Mouse (Mus musculus) layer of hippocampus, postnatal 14 days (tissue): ENCODE data around the gene Gsto2. TPM values are rescaled to one million over a fixed set of nuclear protein-coding genes. Genes with fewer than 3 reads are reported as not detected.

Experiments used
- DNase-seq, 2 experiments: peaks; one replicate each; pipeline ENCODE4 v3.0.0; 2021 to 2022; ENCODE audit warnings: low spot score in 2 of 2, mixed read lengths in 1 of 2
- total RNA-seq, 2 experiments: library from RNA; stranded (reverse); gene quantifications; 2 replicates each; pipeline ENCODE4 v1.2.3; 2021

Gsto2 gene
- total RNA-seq, 2 experiments from 2014 or later: 1.8 to 3.0 TPM

DNA sequence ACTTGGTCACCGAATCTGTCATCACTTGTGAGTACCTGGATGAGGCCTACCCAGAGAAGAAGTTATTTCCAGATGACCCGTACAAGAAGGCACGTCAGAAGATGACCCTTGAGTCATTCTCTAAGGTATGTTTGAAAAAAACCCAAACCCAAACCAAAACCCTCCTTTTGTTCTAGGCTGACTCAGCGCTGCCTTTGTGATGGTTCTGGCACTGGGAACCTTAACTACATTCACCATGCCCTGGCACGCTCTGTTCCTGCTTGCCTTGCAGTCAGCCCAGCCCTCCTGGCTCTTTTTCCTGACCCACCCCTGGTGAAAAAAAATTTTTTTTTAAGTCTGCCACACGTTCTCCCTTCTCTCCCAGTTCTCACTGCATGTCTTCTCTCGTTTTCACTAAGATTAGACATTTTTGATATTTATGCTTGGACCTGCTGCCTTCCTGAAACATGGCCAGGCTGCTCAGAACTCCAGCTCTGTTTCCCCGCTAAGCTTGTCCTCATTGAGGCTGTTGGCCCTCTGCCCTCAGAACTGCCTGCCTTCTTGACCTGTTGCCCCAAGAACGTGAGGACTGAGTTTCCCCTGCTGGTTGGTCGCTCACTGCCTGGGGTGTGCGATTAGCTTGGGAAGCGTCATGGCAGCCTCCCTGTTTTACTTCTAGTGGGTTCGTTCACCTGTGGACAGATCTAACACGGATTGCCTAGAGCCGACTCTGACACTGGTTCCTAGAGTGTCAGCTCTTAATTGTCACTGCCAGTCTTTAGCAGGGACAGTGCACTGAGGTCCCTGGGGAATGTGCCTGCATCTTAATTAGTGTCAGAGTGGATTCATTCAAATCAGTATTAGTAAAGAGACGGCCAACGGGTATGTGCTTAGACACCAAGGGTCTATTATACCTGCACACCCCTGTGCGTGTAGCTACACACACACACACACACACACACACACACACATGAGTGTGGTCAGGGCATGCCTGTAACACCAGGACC lies 7.1 kb upstream of the Gsto2 start:
- DNase-seq: no peak

DNA sequence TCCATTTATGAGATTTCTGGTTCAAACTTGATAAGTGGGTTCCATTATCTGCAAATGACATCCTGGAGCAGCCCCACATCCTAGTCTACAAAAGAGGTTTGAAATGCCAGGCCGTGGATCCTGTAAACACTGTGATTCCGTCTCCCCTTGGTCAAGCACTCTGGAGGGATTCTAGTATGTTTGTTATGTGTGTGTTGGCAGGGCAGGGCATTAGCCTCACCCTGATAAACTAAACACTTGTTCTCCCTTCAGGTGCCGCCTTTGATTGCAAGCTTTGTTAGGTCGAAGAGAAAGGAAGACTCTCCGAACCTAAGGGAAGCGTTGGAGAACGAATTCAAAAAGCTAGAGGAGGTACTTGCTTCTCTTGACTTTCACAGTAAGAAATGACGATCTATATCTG lies 6.2 kb upstream of the Gsto2 start:
- no peak for DNase-seq

- no peak for DNase-seq
These were observed 2.8 kb upstream of the Gsto2 start for GRCm38 (mm10) chr19:47862581-47862980.

GRCm38 (mm10) chr19:47864051-47864450 lies 1.3 kb upstream of the Gsto2 start:
- no peak for DNase-seq

- DNase-seq: no peak
These were observed 613 bp upstream of the Gsto2 start for GRCm38 (mm10) chr19:47864721-47865120.

GRCm38 (mm10) chr19:47867628-47868175 lies 2.4 kb downstream of the Gsto2 start:
- no peak for DNase-seq

GRCm38 (mm10) chr19:47868951-47869350 lies 3.6 kb downstream of the Gsto2 start:
- DNase-seq: no peak

GRCm38 (mm10) chr19:47869516-47869915 lies 4.2 kb downstream of the Gsto2 start:
- no peak for DNase-seq

DNA sequence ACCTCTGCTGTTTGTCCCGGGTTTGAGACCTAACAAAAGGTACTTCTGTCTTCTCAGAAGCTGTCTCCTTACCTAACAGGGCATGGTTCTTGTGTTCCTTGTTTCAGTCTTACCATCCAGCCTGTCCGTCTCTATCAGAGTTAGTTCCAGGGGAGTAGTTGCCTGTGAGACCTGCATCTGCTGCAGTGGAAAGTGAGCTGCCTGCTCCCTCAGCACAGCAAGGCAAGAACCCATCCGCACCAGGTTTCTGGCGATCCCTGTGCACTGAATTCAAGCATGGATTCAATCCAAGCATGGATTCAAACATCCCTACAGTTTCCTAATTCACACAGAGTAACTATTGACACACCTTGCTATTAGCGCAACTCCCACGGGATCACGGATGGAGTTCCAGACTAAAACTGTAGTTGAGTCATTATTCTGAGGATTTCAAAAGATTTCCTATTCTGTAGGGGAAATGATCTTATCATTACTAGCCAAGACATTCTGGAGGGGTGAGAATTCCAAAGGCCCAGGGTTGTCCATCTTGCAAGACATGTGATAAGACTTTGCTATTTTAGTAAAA lies 4.8 kb downstream of the Gsto2 start:
- DNase-seq: no peak

DNA sequence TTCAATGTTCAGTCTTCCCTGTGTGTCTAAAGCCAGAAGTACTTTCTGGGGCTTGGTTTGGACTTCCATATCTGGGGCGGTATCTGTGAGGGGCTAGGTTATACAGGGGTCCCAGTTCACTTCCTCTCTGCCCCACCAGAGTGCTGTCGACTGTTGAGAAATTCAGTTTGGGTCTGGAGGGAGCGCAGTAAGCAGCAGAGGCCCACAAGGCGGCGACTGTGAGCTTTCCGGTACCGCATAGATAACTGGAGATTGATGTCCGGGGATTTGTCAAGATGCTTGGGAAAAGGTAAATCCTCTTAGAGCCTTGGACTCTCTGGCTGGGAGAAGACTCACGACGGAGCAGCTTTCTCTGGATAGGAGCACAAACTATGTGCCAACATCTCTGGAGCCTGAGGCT lies 6.2 kb downstream of the Gsto2 start:
- no peak for DNase-seq

GRCm38 (mm10) chr19:47876252-47876651 lies 10.9 kb downstream of the Gsto2 start:
- no peak for DNase-seq

- DNase-seq: no peak
These were observed 16.2 kb downstream of the Gsto2 start for GRCm38 (mm10) chr19:47881538-47881937.

DNA sequence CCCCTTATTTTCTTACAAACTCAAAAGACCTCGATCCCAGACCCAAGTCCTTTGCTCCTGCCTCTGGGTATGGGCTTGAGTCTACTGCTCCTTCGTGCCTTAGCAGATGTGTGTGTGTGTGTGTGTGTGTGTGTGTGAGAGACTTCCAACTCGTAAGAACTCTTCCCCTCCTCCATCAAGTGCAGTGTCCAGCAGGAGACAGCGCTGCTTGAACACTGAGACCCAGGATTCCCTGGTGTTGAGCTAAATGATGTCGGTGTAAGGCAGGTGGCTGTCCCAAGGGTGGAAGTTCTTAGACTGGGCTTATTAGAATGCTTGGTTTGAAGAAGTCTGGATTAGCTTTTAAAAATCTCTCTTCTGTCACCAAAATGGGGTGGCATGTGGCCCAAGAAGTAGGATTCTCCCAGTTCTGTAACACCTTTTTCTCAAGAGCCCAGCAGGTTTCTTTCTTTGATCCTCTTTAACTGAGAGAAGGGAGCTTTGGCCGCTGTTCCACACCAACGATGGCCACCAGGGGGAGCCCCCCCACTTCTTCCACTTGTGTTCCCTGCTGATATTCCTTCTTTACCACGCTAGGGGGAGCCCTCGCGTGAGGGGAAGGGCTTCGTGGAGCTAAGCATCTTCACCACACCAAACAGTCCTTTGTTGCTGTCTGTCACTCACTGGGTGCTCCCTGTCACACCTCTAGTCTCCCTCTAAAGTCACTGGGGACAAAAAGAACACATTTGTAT lies 17.0 kb downstream of the Gsto2 start:
- peak; percentile 75 to 76 for DNase-seq

- no peak for DNase-seq
These were observed 17.5 kb downstream of the Gsto2 start for GRCm38 (mm10) chr19:47882882-47883254.

GRCm38 (mm10) chr19:47884296-47885085 lies 19.2 kb downstream of the Gsto2 start:
- no peak for DNase-seq

DNA sequence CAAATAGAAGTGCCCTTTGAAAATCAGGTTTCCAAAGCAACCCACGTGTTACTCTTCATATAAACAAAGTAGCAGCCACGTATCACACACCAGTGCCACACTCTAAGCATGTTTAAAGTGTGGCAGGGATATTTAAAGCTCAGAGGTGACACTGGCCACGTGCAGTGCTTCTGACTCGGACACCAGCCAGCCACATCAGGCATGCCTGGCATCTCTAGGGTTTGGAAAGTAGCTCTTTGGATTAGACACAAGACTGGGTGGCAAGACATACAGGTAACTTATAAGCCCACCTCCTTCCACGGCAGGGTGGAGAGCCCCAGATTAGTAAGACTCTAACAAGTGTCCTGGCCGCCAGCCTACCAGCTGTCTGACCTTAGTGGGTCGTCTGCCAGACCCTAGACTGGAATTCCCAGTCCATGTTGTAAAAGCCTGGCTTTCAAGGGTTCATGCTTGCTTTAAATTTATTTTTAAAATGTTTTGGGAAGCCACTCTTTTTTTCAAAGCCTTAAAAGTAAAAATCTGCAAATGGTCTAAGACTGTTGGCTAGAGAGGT lies 19.9 kb downstream of the Gsto2 start:
- no peak for DNase-seq

DNA sequence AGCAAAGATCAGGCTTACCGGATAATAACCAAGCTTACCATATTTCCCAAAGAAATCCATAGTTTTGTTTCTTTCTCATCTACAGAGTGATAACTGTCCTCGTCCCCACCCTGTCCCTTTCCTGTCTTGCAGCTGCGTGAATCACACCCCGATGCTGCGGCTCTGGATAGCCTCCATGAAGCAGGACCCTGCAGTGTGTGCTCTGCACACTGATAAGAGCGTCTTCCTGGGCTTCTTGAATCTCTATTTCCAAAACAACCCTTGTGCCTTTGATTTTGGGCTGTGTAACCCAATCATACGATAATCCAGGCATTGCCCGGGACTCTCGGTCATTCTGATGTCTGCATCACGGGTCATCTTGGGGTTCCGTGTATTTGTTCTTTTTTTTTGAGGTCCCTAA lies 20.6 kb downstream of the Gsto2 start:
- DNase-seq: no peak

GRCm38 (mm10) chr19:47886617-47887016 lies 21.3 kb downstream of the Gsto2 start:
- no peak for DNase-seq

DNA sequence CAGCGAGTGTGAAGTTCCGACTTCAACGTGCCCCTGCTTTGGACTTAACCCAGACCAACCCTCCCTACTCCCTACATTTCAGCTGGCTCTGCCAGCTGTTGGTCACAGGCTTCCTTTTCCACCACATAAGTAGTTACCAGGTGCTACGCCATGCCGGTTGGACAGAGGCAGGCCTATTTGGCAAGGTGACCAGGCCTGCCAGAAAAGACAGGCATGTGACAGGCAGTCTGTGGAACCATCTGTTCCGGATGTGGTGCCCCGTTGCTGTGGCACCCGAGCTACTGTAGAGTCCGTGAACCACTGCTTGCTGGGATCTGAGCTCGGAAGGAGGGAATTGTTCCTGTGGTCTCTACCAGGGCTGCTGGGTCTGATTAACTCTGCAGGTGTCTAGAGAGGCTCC lies 22.1 kb downstream of the Gsto2 start:
- peak; percentile 61 to 77 for DNase-seq

DNA sequence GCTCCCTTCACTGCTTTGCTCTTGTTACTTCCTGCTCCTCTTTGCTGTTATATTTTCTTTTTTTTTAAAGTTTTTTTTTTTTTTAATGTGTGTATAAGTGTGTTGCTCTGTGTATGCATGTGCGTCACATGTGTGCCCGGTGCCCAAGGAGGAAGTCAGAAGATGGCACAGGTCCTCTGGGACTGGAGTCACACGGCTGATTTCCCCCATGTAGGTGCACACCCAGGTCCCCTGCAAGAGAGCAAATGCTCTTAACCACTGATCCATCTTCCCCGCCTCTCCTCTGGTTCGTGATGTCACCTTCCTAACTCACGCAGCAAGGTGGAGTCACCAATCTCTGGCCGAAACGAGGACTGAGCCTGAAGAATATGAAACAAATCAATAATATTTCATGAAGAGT lies 22.7 kb downstream of the Gsto2 start:
- no peak for DNase-seq
